Mouse (Mus musculus) myocyte (in vitro differentiated cells): Measurements from ENCODE around the gene Psap.

Source experiments
- CEBPB ChIP-seq: IDR thresholded peaks from 2 replicates; pipeline ENCODE4 v1.6.1; 2011; ENCODE audit warnings: mild to moderate bottlenecking, moderate library complexity; ENCODE audit not compliant: poor library complexity, insufficient read depth, severe bottlenecking
- TCF12 ChIP-seq: IDR thresholded peaks from one replicate; pipeline ENCODE4 v1.6.1; 2011; ENCODE audit warnings: mild to moderate bottlenecking, control low read depth; ENCODE audit not compliant: poor library complexity, insufficient read depth, severe bottlenecking

GRCm38 (mm10) chr10:60285676-60286372 is 8.4 kb downstream of the Psap start:
- no peak for TF ChIP-seq CEBPB
- TF ChIP-seq TCF12 = no peak
